Mouse (Mus musculus): Measurements from ENCODE around the gene Lipc.
"Not testable (repeated sequence)": the region's sequence is repeated elsewhere in the genome, so short reads cannot be mapped to it uniquely, and the experiment has no call there.

Gene Lipc

GRCm38 (mm10) chr9:70867381-70867780 lies 84.6 kb downstream of the Lipc start:
- DNase-seq (ENCODE audit: inconsistent age in 2 of 2, low spot score in 1 of 2) = no peak

- no peak for DNase-seq (ENCODE audit: inconsistent age in 2 of 2, low spot score in 1 of 2)
Observed at GRCm38 (mm10) chr9:70864039-70864438, 88.0 kb downstream of the Lipc start.

- peak; percentile 41 to 56 for DNase-seq (ENCODE audit: inconsistent age in 2 of 2, low spot score in 1 of 2)
Observed at GRCm38 (mm10) chr9:70863299-70863698, 88.7 kb downstream of the Lipc start.

- no peak for DNase-seq (ENCODE audit: inconsistent age in 2 of 2, low spot score in 1 of 2)
Observed at GRCm38 (mm10) chr9:70859233-70859632, 92.8 kb downstream of the Lipc start.

GRCm38 (mm10) chr9:70855868-70856267 lies 96.2 kb downstream of the Lipc start:
- no peak for DNase-seq (ENCODE audit: inconsistent age in 2 of 2, low spot score in 1 of 2)

- DNase-seq (ENCODE audit: inconsistent age in 2 of 2, low spot score in 1 of 2) = no peak
Observed at GRCm38 (mm10) chr9:70854950-70855349, 97.1 kb downstream of the Lipc start.

- not testable (repeated sequence) for DNase-seq (ENCODE audit: inconsistent age in 2 of 2, low spot score in 1 of 2)
Observed at GRCm38 (mm10) chr9:70853081-70853480, 98.9 kb downstream of the Lipc start.

GRCm38 (mm10) chr9:70851533-70851932 lies 100.5 kb downstream of the Lipc start:
- DNase-seq (ENCODE audit: inconsistent age in 2 of 2, low spot score in 1 of 2) = no peak

GRCm38 (mm10) chr9:70848135-70848770 lies 103.8 kb downstream of the Lipc start:
- peak in 1 of 2 experiments; percentile 49 for DNase-seq (ENCODE audit: inconsistent age in 2 of 2, low spot score in 1 of 2)

GRCm38 (mm10) chr9:70847627-70848051 lies 104.4 kb downstream of the Lipc start:
- peak in 1 of 2 experiments; percentile 48 for DNase-seq (ENCODE audit: inconsistent age in 2 of 2, low spot score in 1 of 2)

GRCm38 (mm10) chr9:70843270-70843669 lies 108.8 kb downstream of the Lipc start:
- no peak for DNase-seq (ENCODE audit: inconsistent age in 2 of 2, low spot score in 1 of 2)

- DNase-seq (ENCODE audit: inconsistent age in 2 of 2, low spot score in 1 of 2) = peak in 1 of 2 experiments; percentile 72
Observed at GRCm38 (mm10) chr9:70842300-70842941, 109.6 kb downstream of the Lipc start.

GRCm38 (mm10) chr9:70841426-70842215 lies 110.4 kb downstream of the Lipc start:
- DNase-seq (ENCODE audit: inconsistent age in 2 of 2, low spot score in 1 of 2) = no peak

- peak in 1 of 2 experiments; percentile 44 for DNase-seq (ENCODE audit: inconsistent age in 2 of 2, low spot score in 1 of 2)
Observed at GRCm38 (mm10) chr9:70840861-70841341, 111.1 kb downstream of the Lipc start.

GRCm38 (mm10) chr9:70838132-70838911 lies 113.7 kb downstream of the Lipc start:
- DNase-seq (ENCODE audit: inconsistent age in 2 of 2, low spot score in 1 of 2) = peak in 1 of 2 experiments; percentile 44

GRCm38 (mm10) chr9:70834730-70835154 lies 117.3 kb downstream of the Lipc start:
- peak; percentile 80 to 86 for DNase-seq (ENCODE audit: inconsistent age in 2 of 2, low spot score in 1 of 2)

- DNase-seq (ENCODE audit: inconsistent age in 2 of 2, low spot score in 1 of 2) = no peak
Observed at GRCm38 (mm10) chr9:70834217-70834616, 117.8 kb downstream of the Lipc start.

- no peak for DNase-seq (ENCODE audit: inconsistent age in 2 of 2, low spot score in 1 of 2)
Observed at GRCm38 (mm10) chr9:70833111-70833908, 118.7 kb downstream of the Lipc start.

- no peak for DNase-seq (ENCODE audit: inconsistent age in 2 of 2, low spot score in 1 of 2)
Observed at GRCm38 (mm10) chr9:70832231-70832630, 119.8 kb downstream of the Lipc start.

Data from adrenal gland, adult (tissue).